Mouse (Mus musculus): ENCODE data around the gene Gm973. TPM values are rescaled to one million over a fixed set of nuclear protein-coding genes. Genes with fewer than 3 reads are reported as not detected.

The Gm973 gene
- polyA plus RNA-seq, 1 experiment from 2014 or later = 0.15 TPM

DNA sequence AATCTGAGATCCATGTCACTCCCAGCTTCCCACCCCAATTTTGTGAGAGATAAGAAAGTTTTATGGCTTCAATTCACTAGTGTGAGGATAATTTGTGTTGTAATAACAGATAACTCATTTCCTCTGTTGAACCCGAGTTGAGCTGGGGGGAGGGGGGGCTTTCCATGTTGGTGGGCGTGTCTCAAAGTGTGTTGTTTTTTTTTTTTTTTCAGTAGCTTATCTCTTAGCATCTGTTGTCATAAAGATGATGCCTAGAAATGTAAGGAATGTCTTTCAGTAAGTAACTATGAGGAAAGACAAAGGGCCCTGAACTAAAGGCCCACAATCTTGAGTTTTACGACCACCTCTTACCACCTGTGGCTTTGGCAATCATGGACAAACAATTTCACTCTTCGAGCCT lies 54.7 kb downstream of the Gm973 start:
- no peak for ATAC-seq (ENCODE audit: insufficient number of reproducible peaks, low FRiP score)

DNA sequence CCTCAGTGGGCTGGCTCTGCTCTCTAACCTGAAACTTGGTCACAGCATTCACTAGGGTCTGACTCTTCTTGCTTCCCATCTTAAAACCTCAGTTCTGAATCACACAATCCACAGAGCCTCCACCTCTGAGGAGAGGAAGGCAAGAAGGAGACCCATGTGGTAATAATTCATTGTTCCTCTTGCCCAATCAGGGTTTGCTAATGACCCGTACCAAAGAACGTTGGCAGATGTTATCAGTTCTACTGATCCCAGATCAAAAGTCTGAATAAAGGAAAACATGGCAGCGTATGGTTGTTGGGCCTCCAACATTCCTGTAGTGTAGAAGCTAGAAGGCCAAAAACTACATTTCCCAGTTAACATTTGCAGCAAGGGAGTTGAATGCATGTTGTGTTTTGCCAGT lies 55.4 kb downstream of the Gm973 start:
- no peak overlapping the region for H3K4me3 ChIP-seq
- H3K27ac ChIP-seq (ENCODE audit: poor library complexity, severe bottlenecking) = no peak overlapping the region
- WGBS = 75% methylated on average over 3 of the region's 3 CpGs
- ATAC-seq (ENCODE audit: insufficient number of reproducible peaks, low FRiP score) = no peak
- H3K4me2 ChIP-seq = no peak overlapping the region
- H3K9ac ChIP-seq = no peak overlapping the region
- peaks cover 8% of the 10 kb centered on the region; the same call in 1 of the 2 replicates for H3K27me3 ChIP-seq (replicated peaks)
- H3K36me3 ChIP-seq = no peaks in the 10 kb centered on the region
- 0 out of 2 replicates have a peak, but pooled peaks cover 6% of the 10 kb centered on the region for H3K4me1 ChIP-seq (replicated peaks)
- no peaks in the 10 kb centered on the region for H3K9me3 ChIP-seq (replicated peaks)

More for the DNA sequence above, 54.7 kb downstream of the Gm973 start:
- Histone ChIP-seq H3K27ac (ENCODE audit: poor library complexity, severe bottlenecking) (no peak overlapping the region), H3K27me3 (replicated peaks) (peaks cover 11% of the 10 kb centered on the region; the same call in 1 of the 2 replicates), H3K36me3 (no peaks in the 10 kb centered on the region), H3K4me3 (no peak overlapping the region), H3K4me1 (replicated peaks) (no peaks in the 10 kb centered on the region), H3K9ac (no peak overlapping the region), H3K4me2 (no peak overlapping the region), H3K9me3 (replicated peaks) (no peaks in the 10 kb centered on the region)
- 65% methylated on average over 4 of the region's 4 CpGs for WGBS

- no peak overlapping the region for H3K27ac ChIP-seq (ENCODE audit: poor library complexity, severe bottlenecking)
- peaks cover 10% of the 10 kb centered on the region; the same call in 1 of the 2 replicates for H3K27me3 ChIP-seq (replicated peaks)
- H3K4me1 ChIP-seq (replicated peaks) = 0 out of 2 replicates have a peak, but pooled peaks cover 6% of the 10 kb centered on the region
- no peak for ATAC-seq (ENCODE audit: insufficient number of reproducible peaks, low FRiP score)
- H3K9me3 ChIP-seq (replicated peaks) = no peaks in the 10 kb centered on the region
- no peak overlapping the region for H3K9ac ChIP-seq
- H3K4me2 ChIP-seq = no peak overlapping the region
- H3K4me3 ChIP-seq = no peak overlapping the region
- H3K36me3 ChIP-seq = no peaks in the 10 kb centered on the region
- WGBS = 69% methylated on average over 3 of the region's 3 CpGs
Measured at GRCm38 (mm10) chr1:59573843-59574242, 57.8 kb downstream of the Gm973 start.

- ATAC-seq (ENCODE audit: insufficient number of reproducible peaks, low FRiP score) = no peak
- Histone ChIP-seq H3K9ac (no peak overlapping the region; the same call in 1 of the 2 replicates), H3K9me3 (replicated peaks) (no peaks in the 10 kb centered on the region), H3K4me3 (peak overlapping the region; percentile 10; the same call in 1 of the 2 replicates), H3K27ac (ENCODE audit: poor library complexity, severe bottlenecking) (no peak overlapping the region), H3K4me1 (replicated peaks) (peaks cover 10% of the 10 kb centered on the region), H3K36me3 (no peaks in the 10 kb centered on the region), H3K27me3 (replicated peaks) (peaks cover 10% of the 10 kb centered on the region; the same call in 1 of the 2 replicates), H3K4me2 (peak overlapping the region; percentile 56)
- WGBS = 38% methylated on average over 21 of the region's 21 CpGs
Measured at GRCm38 (mm10) chr1:59574262-59575187, 58.5 kb downstream of the Gm973 start.

GRCm38 (mm10) chr1:59578770-59579169 lies 62.7 kb downstream of the Gm973 start:
- peaks cover 23% of the 10 kb centered on the region for H3K27me3 ChIP-seq (replicated peaks)
- H3K27ac ChIP-seq (ENCODE audit: poor library complexity, severe bottlenecking) = no peak overlapping the region
- no peak overlapping the region for H3K9ac ChIP-seq
- no peak for ATAC-seq (ENCODE audit: insufficient number of reproducible peaks, low FRiP score)
- H3K4me2 ChIP-seq = no peak overlapping the region
- H3K9me3 ChIP-seq (replicated peaks) = no peaks in the 10 kb centered on the region
- H3K4me3 ChIP-seq = no peak overlapping the region
- H3K4me1 ChIP-seq (replicated peaks) = peaks cover 25% of the 10 kb centered on the region
- H3K36me3 ChIP-seq = no peaks in the 10 kb centered on the region
- WGBS = 53% methylated on average over 4 of the region's 4 CpGs

DNA sequence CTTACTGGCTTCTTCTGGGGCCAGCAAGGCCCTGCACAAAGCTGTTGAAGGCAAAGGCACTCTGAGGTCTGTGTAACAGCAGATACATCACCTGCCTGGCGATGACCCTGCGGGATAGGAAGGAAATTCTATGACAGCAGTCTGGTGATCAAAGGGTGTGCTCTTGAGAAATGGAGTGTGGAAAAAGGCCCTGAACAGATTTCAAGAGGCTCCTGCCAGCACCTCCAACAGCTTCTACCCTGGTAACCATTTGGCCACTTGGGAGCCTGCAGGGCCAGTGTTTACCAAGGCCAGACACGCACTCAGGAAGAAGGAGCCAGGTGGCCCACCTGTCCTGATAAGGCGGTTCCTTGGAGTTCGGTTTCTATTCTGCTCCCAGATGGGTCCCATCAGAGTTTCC lies 63.3 kb downstream of the Gm973 start:
- Histone ChIP-seq H3K4me1 (replicated peaks) (peaks cover 25% of the 10 kb centered on the region), H3K9me3 (replicated peaks) (no peaks in the 10 kb centered on the region), H3K36me3 (no peaks in the 10 kb centered on the region), H3K27me3 (replicated peaks) (peaks cover 23% of the 10 kb centered on the region; the same call in 1 of the 2 replicates), H3K4me3 (no peak overlapping the region), H3K9ac (no peak overlapping the region), H3K4me2 (no peak overlapping the region), H3K27ac (ENCODE audit: poor library complexity, severe bottlenecking) (no peak overlapping the region)
- WGBS = 20% methylated on average over 5 of the region's 5 CpGs
- no peak for ATAC-seq (ENCODE audit: insufficient number of reproducible peaks, low FRiP score)

- H3K27ac ChIP-seq (ENCODE audit: poor library complexity, severe bottlenecking) = peak overlapping the region; percentile 38; the same call in 1 of the 2 replicates
Measured at GRCm38 (mm10) chr1:59580131-59580751, 64.2 kb downstream of the Gm973 start.

GRCm38 (mm10) chr1:59580880-59581279 lies 64.8 kb downstream of the Gm973 start:
- H3K27me3 ChIP-seq (replicated peaks) = peaks cover 26% of the 10 kb centered on the region
- H3K4me2 ChIP-seq = no peak overlapping the region
- 82% methylated on average over 3 of the region's 3 CpGs for WGBS
- 0 out of 2 replicates have a peak overlapping the region, but pooled peaks have one; percentile 38 for H3K27ac ChIP-seq (ENCODE audit: poor library complexity, severe bottlenecking)
- no peak overlapping the region for H3K9ac ChIP-seq
- H3K4me1 ChIP-seq (replicated peaks) = peaks cover 25% of the 10 kb centered on the region
- H3K9me3 ChIP-seq (replicated peaks) = no peaks in the 10 kb centered on the region
- no peaks in the 10 kb centered on the region for H3K36me3 ChIP-seq
- H3K4me3 ChIP-seq = no peak overlapping the region
- ATAC-seq (ENCODE audit: insufficient number of reproducible peaks, low FRiP score) = no peak

More at GRCm38 (mm10) chr1:59580131-59580751, 64.2 kb downstream of the Gm973 start:
- Histone ChIP-seq H3K4me2 (peak overlapping the region; percentile 26), H3K36me3 (no peaks in the 10 kb centered on the region), H3K4me1 (replicated peaks) (peaks cover 25% of the 10 kb centered on the region), H3K9ac (no peak overlapping the region), H3K27me3 (replicated peaks) (peaks cover 23% of the 10 kb centered on the region; the same call in 1 of the 2 replicates), H3K9me3 (replicated peaks) (no peaks in the 10 kb centered on the region), H3K4me3 (no peak overlapping the region)
- WGBS = 15% methylated on average over 8 of the region's 8 CpGs
- ATAC-seq (ENCODE audit: insufficient number of reproducible peaks, low FRiP score) = peak; percentile 53

- no peak overlapping the region for H3K27ac ChIP-seq (ENCODE audit: poor library complexity, severe bottlenecking)
- peaks cover 25% of the 10 kb centered on the region for H3K27me3 ChIP-seq (replicated peaks)
- peak overlapping the region; percentile 27; the same call in 1 of the 2 replicates for H3K9ac ChIP-seq
- H3K4me1 ChIP-seq (replicated peaks) = peaks cover 13% of the 10 kb centered on the region
- peak overlapping the region; percentile 53 for H3K4me2 ChIP-seq
- H3K36me3 ChIP-seq = no peaks in the 10 kb centered on the region
- 14% methylated on average over 18 of the region's 18 CpGs for WGBS
- no peaks in the 10 kb centered on the region for H3K9me3 ChIP-seq (replicated peaks)
- H3K4me3 ChIP-seq = 0 out of 2 replicates have a peak overlapping the region, but pooled peaks have one; percentile 15
- ATAC-seq (ENCODE audit: insufficient number of reproducible peaks, low FRiP score) = no peak
Measured at GRCm38 (mm10) chr1:59584656-59585410, 68.8 kb downstream of the Gm973 start.

GRCm38 (mm10) chr1:59589271-59589670 lies 73.2 kb downstream of the Gm973 start:
- Histone ChIP-seq H3K9me3 (replicated peaks) (no peaks in the 10 kb centered on the region), H3K4me2 (no peak overlapping the region), H3K27me3 (replicated peaks) (peaks cover 44% of the 10 kb centered on the region), H3K9ac (no peak overlapping the region), H3K36me3 (no peaks in the 10 kb centered on the region), H3K4me1 (replicated peaks) (peaks cover 7% of the 10 kb centered on the region; the same call in 1 of the 2 replicates), H3K27ac (ENCODE audit: poor library complexity, severe bottlenecking) (no peak overlapping the region), H3K4me3 (no peak overlapping the region)
- ATAC-seq (ENCODE audit: insufficient number of reproducible peaks, low FRiP score) = no peak
- 74% methylated on average over 1 of the region's 1 CpGs for WGBS
